Mouse (Mus musculus): ENCODE results near the gene Mrgbp.

The Mrgbp gene

GRCm38 (mm10) chr2:180581002-180581401, at the start of gene Mrgbp:
Mrgbp (plus strand) TSS chr2:180581304.
- peak in 1 of 2 experiments; percentile 30 for DNase-seq

- DNase-seq = no peak
Observed at GRCm38 (mm10) chr2:180531671-180532385, 49.3 kb upstream of the Mrgbp start.

GRCm38 (mm10) chr2:180532386-180532995, 48.6 kb upstream of the Mrgbp start:
- DNase-seq = no peak

- DNase-seq = no peak
Observed at GRCm38 (mm10) chr2:180533237-180533636, 47.9 kb upstream of the Mrgbp start.

GRCm38 (mm10) chr2:180543675-180544074, 37.4 kb upstream of the Mrgbp start:
- DNase-seq = no peak

GRCm38 (mm10) chr2:180545046-180545445, 36.1 kb upstream of the Mrgbp start:
- DNase-seq = no peak

- DNase-seq = no peak
Observed at GRCm38 (mm10) chr2:180547384-180548106, 33.6 kb upstream of the Mrgbp start.

- no peak for DNase-seq
Observed at GRCm38 (mm10) chr2:180552340-180552739, 28.8 kb upstream of the Mrgbp start.

GRCm38 (mm10) chr2:180555219-180555618, 25.9 kb upstream of the Mrgbp start:
- DNase-seq = no peak

GRCm38 (mm10) chr2:180556470-180556869, 24.6 kb upstream of the Mrgbp start:
- DNase-seq = no peak

- peak in 1 of 2 experiments; percentile 6 for DNase-seq
Observed at GRCm38 (mm10) chr2:180560245-180560644, 20.9 kb upstream of the Mrgbp start.

GRCm38 (mm10) chr2:180562146-180562545, 19.0 kb upstream of the Mrgbp start:
- DNase-seq = no peak

- DNase-seq = no peak
Observed at GRCm38 (mm10) chr2:180563296-180563695, 17.8 kb upstream of the Mrgbp start.

- DNase-seq = no peak
Observed at GRCm38 (mm10) chr2:180563841-180564240, 17.3 kb upstream of the Mrgbp start.

- DNase-seq = peak; percentile 63 to 73
Observed at GRCm38 (mm10) chr2:180566240-180566913, 14.7 kb upstream of the Mrgbp start.

- peak; percentile 80 to 86 for DNase-seq
Observed at GRCm38 (mm10) chr2:180569028-180569643, 12.0 kb upstream of the Mrgbp start.

GRCm38 (mm10) chr2:180576482-180576881, 4.6 kb upstream of the Mrgbp start:
- DNase-seq = no peak

GRCm38 (mm10) chr2:180578686-180579085, 2.4 kb upstream of the Mrgbp start:
- peak; percentile 62 to 82 for DNase-seq

GRCm38 (mm10) chr2:180582481-180583153, 1.5 kb downstream of the Mrgbp start:
- DNase-seq = peak; percentile 97 to 98

- DNase-seq = no peak
Observed at GRCm38 (mm10) chr2:180583154-180583507, 2.0 kb downstream of the Mrgbp start.

- DNase-seq = no peak
Observed at GRCm38 (mm10) chr2:180588736-180589122, 7.6 kb downstream of the Mrgbp start.
